15 mouse cellular contexts compared by ENCODE assay signal in genomic region chr12:77048380-77048779, GRCm38 (mm10).
A peak's percentile ranks its signal among the peaks of the same experiment; 100 is the strongest.
DNase-seq lines count a peak whose midpoint lies in the region; ATAC-seq and TF ChIP-seq lines count a peak whose summit lies in the region.
"Had no signal": no experiment of that assay in that cellular context is flagged by ENCODE, and none has a peak within 500 bp of the region (broad histone marks: within the 10 kb centered on the region; RNA-seq: fewer than 3 reads in every experiment).

No protein-coding gene starts in this region.

- no peak for ATAC-seq in midbrain, embryonic 14.5 days (ENCODE audit: low FRiP score, low TSS enrichment)
- ATAC-seq: intestine, embryonic 16.5 days; midbrain, embryonic 16.5 days had no signal

- no peak overlapping the region for H3K4me2 ChIP-seq in midbrain, embryonic 14.5 days (ENCODE audit: low read length)
- H3K4me2 ChIP-seq: hindbrain, embryonic 14.5 days had no signal

- in situ Hi-C loops in ES-E14 (cut with MboI; ENCODE audit: low sequenced_read_pairs in 2 of 2, unreplicated experiment in 2 of 2) = no loop called here

- no peaks in the 10 kb centered on the region for H3K36me3 ChIP-seq in ES-E14 (ENCODE audit: control insufficient read depth, insufficient read depth, low read length, poor library complexity, severe bottlenecking)
- no peaks in the 10 kb centered on the region for H3K36me3 ChIP-seq in midbrain, embryonic 14.5 days (ENCODE audit: control insufficient read depth, insufficient read depth, low read length)

- no peak overlapping the region for H3K27ac ChIP-seq in ES-E14 (ENCODE audit: insufficient read depth, low read depth, low read length, poor library complexity, severe bottlenecking)
- no peak overlapping the region for H3K27ac ChIP-seq in midbrain, embryonic 14.5 days (replicated peaks; ENCODE audit: low read depth, low read length)
- H3K27ac ChIP-seq: hindbrain, embryonic 14.5 days had no signal

- H3K9me3 ChIP-seq in ES-E14 (ENCODE audit: control insufficient read depth, insufficient read depth, low read depth, low read length) = no peaks in the 10 kb centered on the region
- no peaks in the 10 kb centered on the region for H3K9me3 ChIP-seq in midbrain, embryonic 14.5 days (ENCODE audit: control insufficient read depth, low read length)

- H3K9ac ChIP-seq in ES-E14 (ENCODE audit: insufficient read depth, low read depth, low read length, poor library complexity, severe bottlenecking) = 0 out of 2 replicates have a peak overlapping the region, but pooled peaks have one; percentile 17
- H3K9ac ChIP-seq in midbrain, embryonic 14.5 days (replicated peaks; ENCODE audit: low read length) = no peak overlapping the region
- H3K9ac ChIP-seq: hindbrain, embryonic 14.5 days had no signal

- no peaks in the 10 kb centered on the region for H3K27me3 ChIP-seq in midbrain, embryonic 14.5 days (ENCODE audit: control insufficient read depth, insufficient read depth, low read length)
- H3K27me3 ChIP-seq: megakaryocyte, embryonic 14.5 days had no signal

- peak; percentile 25 for DNase-seq in cerebellum, adult 8-10 months
- no peak for DNase-seq in cerebellum, adult 9-10 months
- DNase-seq in ES-E14 (ENCODE audit: low read depth, low spot score) = no peak
- peak; percentile 26 to 29 for DNase-seq in cerebellum, postnatal 25 days
- peak; percentile 19 for DNase-seq in kidney, postnatal 10 days
- no peak for DNase-seq in midbrain, embryonic 14.5 days
- no peak for DNase-seq in left cerebral cortex, adult 8-10 months (ENCODE audit: low spot score in 2 of 2)
- DNase-seq: gastrocnemius, postnatal 10 days; heart, postnatal 10 days; lung, postnatal 10 days; right cerebral cortex, adult 18-20 months had no signal

- WGBS in midbrain, embryonic 14.5 days = 44% methylated on average over 11 of the region's 11 CpGs

- peaks cover 0 to 2% of the 10 kb centered on the region in 2 experiments; a peak in 1 of 4 replicates for H3K4me1 ChIP-seq in ES-E14 (ENCODE audit: control insufficient read depth in 2 of 2, insufficient read depth in 2 of 2, low read length in 2 of 2, poor library complexity in 1 of 2)
- no peaks in the 10 kb centered on the region for H3K4me1 ChIP-seq in midbrain, embryonic 14.5 days (ENCODE audit: control insufficient read depth, insufficient read depth, low read length)

- no peak overlapping the region for H3K4me3 ChIP-seq in ES-E14 (ENCODE audit: insufficient read depth in 1 of 2, low read depth in 1 of 2, low read length in 2 of 2, poor library complexity in 1 of 2, severe bottlenecking in 1 of 2)
- no peak overlapping the region for H3K4me3 ChIP-seq in midbrain, embryonic 14.5 days (replicated peaks; ENCODE audit: low read depth, low read length)
- H3K4me3 ChIP-seq: megakaryocyte, embryonic 14.5 days had no signal

TF ChIP-seq in ES-E14, 5 proteins besides CTCF, POLR2A, EP300 and RAD21:
- TF ChIP-seq MAFK (IDR thresholded peaks at IDR 0.05; ENCODE audit: insufficient read depth, low read depth, low read length) (no peak), CHD2 (IDR thresholded peaks at IDR 0.05; ENCODE audit: low read depth, low read length) (no peak), ZC3H11A (IDR thresholded peaks at IDR 0.05; ENCODE audit: borderline replicate concordance, low read depth, low read length) (no peak), ZNF384 (IDR thresholded peaks at IDR 0.05; ENCODE audit: low read depth, low read length) (no peak), HCFC1 (IDR thresholded peaks at IDR 0.05; ENCODE audit: borderline replicate concordance, insufficient read depth, low read length) (no peak)
TF ChIP-seq in ES-E14: peak in this region for 0.

Comparison
In these comparisons a context has a peak if more than half of its experiments do, and no peak if none do; other contexts are left out.
1. DNase-seq: peak in cerebellum, adult 8-10 months (single experiment), cerebellum, postnatal 25 days (2 of 2) and kidney, postnatal 10 days (single experiment); none in cerebellum, adult 9-10 months (single experiment), ES-E14 (single experiment), midbrain, embryonic 14.5 days (single experiment) and left cerebral cortex, adult 8-10 months (0 of 2).